Mouse (Mus musculus) embryo, embryonic 11.5 days (tissue): ENCODE measurements around the gene Acap1.
A peak's percentile ranks its signal among the peaks of the same experiment; 100 is the strongest.
"Not testable (repeated sequence)": the region's sequence is repeated elsewhere in the genome, so short reads cannot be mapped to it uniquely, and the experiment has no call there.

Source experiments
- DNase-seq: peaks from one replicate; pipeline ENCODE4 v3.0.0-alpha.2; 2012; ENCODE audit warnings: low read depth, low spot score

Acap1 gene

DNA sequence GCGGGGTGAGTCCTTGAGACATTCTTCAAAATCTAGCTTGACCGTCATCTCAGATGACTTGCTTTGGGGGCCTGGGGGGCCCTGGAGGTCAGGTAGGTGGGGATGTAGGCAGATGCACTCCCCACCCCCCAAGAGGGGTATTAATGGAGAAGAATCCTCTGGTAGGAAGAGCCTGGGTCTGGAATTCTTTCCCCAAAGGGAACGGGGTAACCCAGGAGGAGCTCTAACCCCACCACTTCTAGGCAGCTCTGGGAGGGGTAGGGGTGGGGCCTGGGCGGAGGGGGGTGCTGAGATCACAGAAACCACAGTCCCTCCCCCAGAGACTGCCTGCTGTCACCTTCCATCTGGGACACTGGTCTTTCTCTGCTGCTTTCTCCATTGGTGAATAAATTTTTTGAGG is at the start of gene Acap1:
TSS of gene Acap1 (minus strand) at position 249 of the 400 bp plus-strand sequence.
- DNase-seq, result no peak

DNA sequence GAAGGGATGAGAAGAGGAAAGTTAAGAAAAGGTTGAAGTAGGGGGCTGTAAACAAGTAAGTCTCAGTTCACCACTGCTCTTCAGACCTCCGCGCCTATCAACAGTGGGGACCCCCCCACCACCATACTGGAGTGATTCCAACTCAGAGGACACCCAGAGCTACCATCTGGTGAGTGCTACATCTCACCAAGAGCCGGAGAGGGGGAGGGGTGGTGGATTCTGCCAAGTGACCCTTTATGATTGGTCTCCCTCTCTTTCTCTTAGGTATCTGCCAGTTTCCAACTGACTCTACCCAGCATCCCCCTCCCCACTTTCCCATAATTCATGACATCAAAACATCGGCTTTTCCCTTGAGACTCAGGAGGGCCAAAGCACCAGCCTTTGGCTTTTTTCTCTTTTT is 45.6 kb upstream of the Acap1 start:
- DNase-seq, result no peak

DNA sequence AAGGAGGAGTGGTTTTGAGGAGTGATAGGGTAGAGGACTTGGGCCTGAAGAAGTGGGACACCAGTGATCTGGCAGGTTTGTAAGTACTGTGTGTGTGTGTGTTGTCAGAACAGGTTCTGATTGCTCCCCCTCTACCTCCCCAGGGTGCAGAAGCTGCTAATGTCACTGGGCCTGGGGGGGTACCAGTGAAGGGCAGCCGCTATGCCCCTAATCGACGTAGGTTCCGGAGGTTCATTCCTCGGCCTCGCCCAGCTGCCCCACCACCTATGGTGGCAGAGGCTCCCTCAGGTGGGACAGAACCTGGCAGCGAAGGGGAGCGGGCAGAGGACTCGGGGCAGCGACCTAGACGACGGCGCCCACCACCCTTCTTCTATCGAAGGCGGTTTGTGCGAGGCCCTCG is 44.4 kb upstream of the Acap1 start:
- DNase-seq, result no peak

- DNase-seq, result no peak
Observed at GRCm38 (mm10) chr11:69939181-69939580, 43.8 kb upstream of the Acap1 start.

GRCm38 (mm10) chr11:69938401-69938979 is 43.2 kb upstream of the Acap1 start:
- DNase-seq, result no peak

- DNase-seq, result no peak
Observed at GRCm38 (mm10) chr11:69937834-69938233, 42.5 kb upstream of the Acap1 start.

DNA sequence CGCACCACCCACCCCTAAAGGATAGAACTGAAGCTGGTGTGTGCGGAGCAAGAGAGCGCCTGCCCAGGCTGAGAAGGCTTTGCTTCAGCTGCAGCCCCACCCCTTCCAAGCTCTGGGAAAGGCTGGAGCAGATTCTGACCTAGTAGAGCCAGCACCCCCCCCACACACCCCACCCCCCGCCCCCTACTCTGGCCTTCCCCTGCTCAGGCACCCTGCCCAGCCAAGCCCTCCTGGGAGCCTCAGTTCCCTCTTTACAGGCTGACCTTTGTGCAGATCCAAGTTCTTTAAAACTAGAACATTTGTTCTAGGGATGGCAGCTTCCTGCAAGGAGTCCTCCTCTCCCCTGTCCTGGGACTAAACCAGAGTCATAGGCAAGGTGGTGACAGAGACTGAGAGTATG is 42.0 kb upstream of the Acap1 start:
- no peak for DNase-seq

GRCm38 (mm10) chr11:69936714-69937347 is 41.5 kb upstream of the Acap1 start:
- no peak for DNase-seq

DNA sequence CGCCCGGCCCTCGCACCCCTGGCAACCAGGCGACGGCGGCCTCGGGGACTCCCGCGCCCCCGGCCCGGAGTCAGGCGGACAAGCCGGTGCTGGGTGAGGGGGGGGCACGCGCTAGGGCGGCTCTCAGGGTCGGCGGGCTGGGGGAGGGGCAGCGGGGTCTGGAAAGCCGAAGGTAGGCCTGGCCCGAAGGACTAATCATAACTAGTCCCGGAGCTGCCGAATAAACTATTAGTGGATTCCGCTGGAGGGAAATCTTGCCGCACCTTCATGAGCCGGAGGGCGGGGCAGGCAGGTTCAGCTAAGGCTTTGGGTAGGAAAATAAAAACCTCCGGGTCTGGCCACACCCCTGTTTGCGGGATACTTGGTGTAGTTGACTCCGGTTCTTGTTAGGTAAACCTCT is 40.8 kb upstream of the Acap1 start:
- DNase-seq, result no peak

- DNase-seq, result peak; percentile 84
Observed at GRCm38 (mm10) chr11:69935137-69935879, 40.0 kb upstream of the Acap1 start, which contains the start of gene Ybx2. Ybx2 (plus strand) TSS chr11:69935796.

- DNase-seq, result no peak
Observed at GRCm38 (mm10) chr11:69934681-69935080, 39.3 kb upstream of the Acap1 start.

DNA sequence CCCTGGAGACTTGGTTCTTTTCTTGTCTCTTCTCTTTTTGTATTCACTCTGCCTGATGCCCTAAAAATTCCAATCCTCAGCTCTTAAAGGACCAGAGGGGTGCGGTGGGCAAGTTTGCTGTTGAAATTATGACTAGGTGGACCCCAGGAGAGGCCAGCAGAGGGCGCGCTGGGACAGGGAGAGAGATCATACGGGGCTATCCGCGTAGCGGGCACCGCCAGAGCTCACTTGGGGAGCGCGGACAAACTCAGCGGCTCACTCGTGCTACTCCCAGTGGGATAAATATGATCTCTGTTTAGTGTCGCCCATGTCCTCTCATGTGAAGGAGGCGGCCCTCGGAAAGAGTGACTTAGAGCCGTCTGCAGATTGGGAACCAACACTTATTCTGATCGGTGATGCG is 38.8 kb upstream of the Acap1 start:
- peak; percentile 89 for DNase-seq

GRCm38 (mm10) chr11:69933066-69933465 is 37.7 kb upstream of the Acap1 start:
- no peak for DNase-seq

DNA sequence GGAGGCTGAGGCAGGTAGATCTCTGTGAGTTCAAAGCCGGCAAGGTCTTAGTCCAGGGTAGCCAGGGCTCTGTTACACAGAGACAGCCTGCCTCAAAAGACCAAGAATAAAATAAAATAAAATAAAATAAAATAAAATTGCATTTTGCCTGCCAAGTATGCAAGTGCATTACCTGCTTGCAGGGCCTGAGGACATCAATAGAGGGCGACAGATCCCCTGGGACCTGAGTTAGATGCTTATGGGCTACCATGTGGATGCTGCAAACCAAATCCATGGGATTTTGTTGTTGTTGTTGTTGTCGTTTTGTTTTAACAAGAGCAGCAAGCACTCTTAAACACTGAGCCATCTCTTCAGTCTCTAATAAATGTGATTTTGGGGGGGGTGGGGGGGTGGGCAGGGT is 36.9 kb upstream of the Acap1 start:
- DNase-seq, result no peak

DNA sequence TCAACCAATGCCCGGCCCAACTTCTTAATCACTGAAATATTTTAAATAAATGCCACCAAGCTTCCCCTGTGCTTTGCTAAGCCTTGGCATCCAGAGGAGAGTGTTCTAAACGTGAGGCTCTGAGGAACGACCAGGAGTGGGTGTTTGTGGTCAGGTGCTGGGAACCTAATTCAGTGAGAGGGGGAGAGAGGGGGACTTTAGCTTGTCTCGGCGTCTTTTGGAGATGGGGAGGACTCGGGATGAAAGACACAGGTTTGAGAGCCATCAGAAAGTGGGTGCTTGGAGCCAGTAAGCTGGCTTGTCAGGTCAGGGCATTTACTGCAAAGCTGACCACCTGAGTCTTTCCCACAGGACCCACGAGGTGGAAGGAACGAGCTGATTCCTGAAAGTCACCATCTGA is 36.4 kb upstream of the Acap1 start:
- no peak for DNase-seq

- no peak for DNase-seq
Observed at GRCm38 (mm10) chr11:69930967-69931537, 35.7 kb upstream of the Acap1 start.

GRCm38 (mm10) chr11:69930176-69930575 is 34.8 kb upstream of the Acap1 start:
- not testable (repeated sequence) for DNase-seq

- no peak for DNase-seq
Observed at GRCm38 (mm10) chr11:69929712-69930111, 34.4 kb upstream of the Acap1 start.

GRCm38 (mm10) chr11:69927501-69927900 is 32.2 kb upstream of the Acap1 start:
- DNase-seq, result no peak

DNA sequence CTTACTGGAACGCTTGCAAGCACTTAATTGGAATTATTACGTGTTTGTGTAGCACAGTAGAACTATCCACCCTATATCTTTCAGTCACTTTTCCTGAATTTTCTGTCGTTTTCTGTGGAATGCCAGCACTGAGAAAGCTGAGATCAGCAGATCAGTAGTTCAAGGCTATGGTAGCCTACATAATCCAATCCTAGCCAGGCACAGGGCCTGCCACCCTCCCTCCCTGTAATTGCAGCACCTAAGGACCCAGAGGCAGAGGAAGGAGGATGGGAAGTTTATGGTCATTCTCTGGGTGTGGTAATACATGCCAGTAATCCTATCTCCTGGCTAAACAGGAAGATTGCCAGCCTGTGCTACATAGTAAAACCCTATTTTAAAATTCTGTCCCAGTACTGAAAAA is 27.5 kb upstream of the Acap1 start:
- DNase-seq, result no peak

DNA sequence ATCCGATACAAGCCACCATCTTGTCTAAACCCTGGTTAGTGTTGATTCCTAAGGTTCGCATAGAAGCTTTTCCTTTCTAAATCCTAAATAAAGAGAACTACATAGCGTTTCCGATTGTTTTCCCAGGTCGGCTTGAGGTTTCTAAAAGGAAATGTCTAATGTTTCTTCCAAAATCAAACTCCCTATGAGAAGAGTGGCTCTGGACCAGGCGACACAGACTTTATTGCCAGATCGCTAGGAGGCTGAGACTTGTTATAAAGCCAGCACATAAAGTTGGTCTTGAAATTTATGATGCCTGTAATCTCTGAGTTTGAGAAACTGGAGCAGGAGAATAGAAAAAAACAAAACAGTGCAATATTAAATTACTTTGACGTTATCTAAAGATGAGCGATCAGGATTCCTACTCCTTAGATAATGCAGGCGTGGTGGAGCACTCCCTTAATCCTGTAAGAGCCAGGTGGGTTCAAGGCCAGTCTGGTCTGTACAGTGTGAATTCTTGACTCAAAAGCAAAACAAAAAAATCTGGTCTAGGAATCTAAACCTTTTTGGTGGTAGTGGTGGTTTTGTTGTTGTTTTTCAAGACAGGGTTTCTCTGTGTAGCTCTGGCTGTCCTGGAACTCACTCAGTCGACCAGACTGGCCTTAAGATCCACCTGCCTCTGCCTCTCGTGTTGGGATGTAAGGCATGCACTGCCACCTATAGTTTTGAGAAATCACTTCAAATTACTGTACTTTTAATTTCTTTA is 26.8 kb upstream of the Acap1 start:
- no peak for DNase-seq
